In the genomic region with DNA sequence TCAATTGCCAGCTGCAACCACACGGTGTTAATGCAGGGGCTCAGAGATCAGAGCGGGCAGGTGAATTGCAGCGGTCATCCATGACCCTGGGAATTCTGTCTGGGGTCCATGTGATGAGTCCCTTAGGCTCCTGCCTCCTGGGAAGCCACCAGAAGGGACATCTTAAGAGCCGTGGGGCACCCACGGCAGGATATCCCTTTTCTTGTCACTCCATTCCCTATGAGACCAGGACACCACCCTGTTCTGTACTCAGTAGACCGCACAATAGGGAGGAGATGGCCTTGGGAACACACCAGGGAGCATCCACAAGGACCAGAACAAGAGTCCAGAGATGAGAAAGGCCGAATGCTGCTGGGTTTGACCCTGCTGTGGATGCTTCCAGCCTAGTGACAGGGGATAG, we compare ENCODE assay signal across 20 mouse cellular contexts. TPM values are rescaled to one million over a fixed set of nuclear protein-coding genes. Genes with fewer than 3 reads are reported as not detected.
DNase-seq lines count a peak whose midpoint lies in the region; ATAC-seq and TF ChIP-seq lines count a peak whose summit lies in the region.
"Had no signal": no experiment of that assay in that cellular context is flagged by ENCODE, and none has a peak within 500 bp of the region (broad histone marks: within the 10 kb centered on the region; RNA-seq: fewer than 3 reads in every experiment).

No protein-coding gene starts in this region.

- TF ChIP-seq CTCF in spleen, adult 2 months (IDR thresholded peaks at IDR 0.05; ENCODE audit: extremely low read depth, insufficient read depth, insufficient read length, insufficient replicate concordance) = no peak
- TF ChIP-seq CTCF in heart, postnatal 0 days (IDR thresholded peaks at IDR 0.05; ENCODE audit: low read depth) = no peak

- TF ChIP-seq POLR2A in spleen, adult 2 months (IDR thresholded peaks at IDR 0.05; ENCODE audit: low read depth, low read length) = no peak

- peak overlapping the region; percentile 88 for H3K27ac ChIP-seq in heart, embryonic 11.5 days (ENCODE audit: low read depth, low read length)
- peak overlapping the region; percentile 30; the same call in 1 of the 2 replicates for H3K27ac ChIP-seq in kidney, embryonic 14.5 days (ENCODE audit: low read depth, low read length)
- H3K27ac ChIP-seq in spleen, adult 2 months (ENCODE audit: insufficient read depth, low read length) = peak overlapping the region; percentile 44
- peak overlapping the region; percentile 95 for H3K27ac ChIP-seq in heart, postnatal 0 days (ENCODE audit: low read depth)
- H3K27ac ChIP-seq: forebrain, embryonic 13.5 days; hindbrain, embryonic 14.5 days; neural tube, embryonic 12.5 days had no signal

- 85% methylated on average over 7 of the region's 7 CpGs for WGBS in heart, embryonic 11.5 days (ENCODE audit: insufficient replicate concordance)
- 65% methylated on average over 7 of the region's 7 CpGs for WGBS in kidney, embryonic 14.5 days
- WGBS in spleen, adult 2 months = 87% methylated on average over 7 of the region's 7 CpGs
- 76% methylated on average over 7 of the region's 7 CpGs for WGBS in heart, postnatal 0 days

- TF ChIP-seq EP300 in heart, postnatal 0 days (IDR thresholded peaks at IDR 0.05; ENCODE audit: low read depth) = no peak

- H3K27me3 ChIP-seq in heart, embryonic 11.5 days (ENCODE audit: control insufficient read depth, insufficient read depth, low read length) = no peaks in the 10 kb centered on the region
- H3K27me3 ChIP-seq in kidney, embryonic 14.5 days (ENCODE audit: control insufficient read depth, insufficient read depth, low read length) = no peaks in the 10 kb centered on the region
- H3K27me3 ChIP-seq in spleen, adult 2 months (ENCODE audit: control insufficient read depth, insufficient read depth, low read length) = no peaks in the 10 kb centered on the region
- H3K27me3 ChIP-seq in heart, postnatal 0 days (ENCODE audit: control insufficient read depth, insufficient read depth, low read length) = no peaks in the 10 kb centered on the region
- H3K27me3 ChIP-seq: forebrain, embryonic 13.5 days; neural tube, embryonic 12.5 days had no signal

- no peak for ATAC-seq in heart, embryonic 11.5 days (replicated peaks; ENCODE audit: insufficient number of reproducible peaks, low FRiP score, low TSS enrichment)
- ATAC-seq in kidney, embryonic 14.5 days (ENCODE audit: low FRiP score, low TSS enrichment) = no peak
- no peak for ATAC-seq in heart, postnatal 0 days (ENCODE audit: insufficient read depth, low read depth)
- ATAC-seq: liver, postnatal 0 days had no signal

- H3K9me3 ChIP-seq in heart, embryonic 11.5 days (replicated peaks; ENCODE audit: control insufficient read depth, low read length) = no peaks in the 10 kb centered on the region
- no peaks in the 10 kb centered on the region for H3K9me3 ChIP-seq in kidney, embryonic 14.5 days (ENCODE audit: control insufficient read depth, low read length)
- no peaks in the 10 kb centered on the region for H3K9me3 ChIP-seq in heart, postnatal 0 days (replicated peaks; ENCODE audit: control insufficient read depth, low read length)
- H3K9me3 ChIP-seq: forebrain, embryonic 13.5 days; neural tube, embryonic 12.5 days had no signal

- H3K4me3 ChIP-seq in heart, embryonic 11.5 days (ENCODE audit: low read depth, low read length) = no peak overlapping the region
- no peak overlapping the region for H3K4me3 ChIP-seq in kidney, embryonic 14.5 days (ENCODE audit: low read length)
- H3K4me3 ChIP-seq in spleen, adult 2 months (ENCODE audit: extremely low read depth, insufficient read depth, insufficient read length) = no peak overlapping the region
- no peak overlapping the region for H3K4me3 ChIP-seq in heart, postnatal 0 days (ENCODE audit: low read depth, low read length)
- H3K4me3 ChIP-seq: erythroblast, embryonic 14.5 days; forebrain, embryonic 13.5 days; neural tube, embryonic 12.5 days had no signal

- H3K4me1 ChIP-seq in heart, embryonic 11.5 days (ENCODE audit: control insufficient read depth, insufficient read depth, low read length) = peaks cover 88% of the 10 kb centered on the region
- H3K4me1 ChIP-seq in kidney, embryonic 14.5 days (ENCODE audit: control insufficient read depth, insufficient read depth, low read length) = peaks cover 60% of the 10 kb centered on the region
- H3K4me1 ChIP-seq in spleen, adult 2 months (ENCODE audit: control insufficient read depth, insufficient read depth, insufficient read length) = peaks cover 67% of the 10 kb centered on the region
- peaks cover 88% of the 10 kb centered on the region for H3K4me1 ChIP-seq in heart, postnatal 0 days (ENCODE audit: control insufficient read depth, insufficient read depth)

- H3K4me2 ChIP-seq in heart, embryonic 11.5 days = no peak overlapping the region
- H3K4me2 ChIP-seq in kidney, embryonic 14.5 days (replicated peaks; ENCODE audit: low read depth, low read length) = no peak overlapping the region
- H3K4me2 ChIP-seq in heart, postnatal 0 days (ENCODE audit: low read depth, low read length) = no peak overlapping the region
- H3K4me2 ChIP-seq: forebrain, embryonic 13.5 days; hindbrain, embryonic 14.5 days; midbrain, embryonic 11.5 days; neural tube, embryonic 12.5 days had no signal

- peak overlapping the region; percentile 16; the same call in 1 of the 2 replicates for H3K9ac ChIP-seq in heart, embryonic 11.5 days (ENCODE audit: low read depth, low read length)
- H3K9ac ChIP-seq in kidney, embryonic 14.5 days (ENCODE audit: low read depth, low read length) = no peak overlapping the region
- H3K9ac ChIP-seq in heart, postnatal 0 days (replicated peaks; ENCODE audit: low read depth, low read length) = no peak overlapping the region
- H3K9ac ChIP-seq: hindbrain, embryonic 14.5 days; liver, postnatal 0 days; neural tube, embryonic 12.5 days had no signal

- no peaks in the 10 kb centered on the region for H3K36me3 ChIP-seq in heart, embryonic 11.5 days (ENCODE audit: control insufficient read depth, insufficient read depth, low read length)
- H3K36me3 ChIP-seq in kidney, embryonic 14.5 days (ENCODE audit: control insufficient read depth, insufficient read depth, low read length) = no peaks in the 10 kb centered on the region
- H3K36me3 ChIP-seq in spleen, adult 2 months (ENCODE audit: control insufficient read depth, insufficient read depth, low read length) = no peaks in the 10 kb centered on the region
- H3K36me3 ChIP-seq in heart, postnatal 0 days (replicated peaks; ENCODE audit: control insufficient read depth, insufficient read depth, low read length) = no peaks in the 10 kb centered on the region
- H3K36me3 ChIP-seq: neural tube, embryonic 12.5 days had no signal

- no peak for DNase-seq in heart, adult 9 months (ENCODE audit: low spot score in 2 of 2)
- no peak for DNase-seq in kidney, postnatal 14 days
- DNase-seq in spleen, adult 2 months (ENCODE audit: low read depth in 1 of 2, low spot score in 2 of 2) = no peak
- no peak for DNase-seq in spleen, adult 12 weeks (ENCODE audit: low spot score)
- DNase-seq in heart, postnatal 0 days (ENCODE audit: low spot score) = no peak
- no peak for DNase-seq in frontal cortex, postnatal 36 days (ENCODE audit: low spot score in 2 of 2)
- DNase-seq: adrenal gland, postnatal 25 days; B cell, adult 2 months; cerebellum, adult 2 months; cerebellum, postnatal 36 days; liver; liver, postnatal 0 days; thymus, postnatal 36 days had no signal

RNA-seq across cellular contexts. Expression of a gene that starts 10.8 kb away (rescaled TPM):
- polyA plus RNA-seq in heart, embryonic 11.5 days (2014; fragmentation: Nextera tagmentation; extraction: Ambion mirVana) = 6.9 and 10.1 TPM in 2 replicates
- 8.7 and 9.6 TPM in 2 replicates for polyA plus RNA-seq in kidney, embryonic 14.5 days (2014; fragmentation: Nextera tagmentation; extraction: Ambion mirVana)
- 12.1 and 13.1 TPM in 2 replicates for polyA plus RNA-seq in spleen, adult 2 months (2012; rRNA removed)
- 45.0 and 47.2 TPM in 2 replicates for total RNA-seq in heart, postnatal 0 days (2014; rRNA removed; ENCODE audit: low replicate concordance)
- polyA plus RNA-seq in heart, postnatal 0 days (2015; fragmentation: Nextera tagmentation; extraction: Ambion mirVana) = 2.9 and 3.4 TPM in 2 replicates

Comparison
In these comparisons a context has a peak if more than half of its experiments do, and no peak if none do; other contexts are left out.
1. H3K27ac ChIP-seq: peak in every context shown above with its lines; median percentile 95 in heart, postnatal 0 days; 88 in heart, embryonic 11.5 days; 44 in spleen, adult 2 months; 30 in kidney, embryonic 14.5 days.